ENCODE assay signal across 12 mouse cellular contexts in genomic region chr14:120280136-120280535, GRCm38 (mm10). TPM values are rescaled to one million over a fixed set of nuclear protein-coding genes. Genes with fewer than 3 reads are reported as not detected.
DNase-seq lines count a peak whose midpoint lies in the region; ATAC-seq and TF ChIP-seq lines count a peak whose summit lies in the region.
"Had no signal": no experiment of that assay in that cellular context is flagged by ENCODE, and none has a peak within 500 bp of the region (broad histone marks: within the 10 kb centered on the region; RNA-seq: fewer than 3 reads in every experiment).

No protein-coding gene starts in this region.

- no peak overlapping the region for H3K4me3 ChIP-seq in kidney, embryonic 15.5 days (replicated peaks)
- H3K4me3 ChIP-seq in kidney, adult 2 months (ENCODE audit: insufficient read depth, low read depth, low read length), result no peak overlapping the region
- H3K4me3 ChIP-seq in CH12.LX (replicated peaks in 1 of 3; ENCODE audit: low read depth in 2 of 3, low read length in 2 of 3, poor library complexity in 1 of 3), result no peak overlapping the region
- H3K4me3 ChIP-seq in embryonic facial prominence, embryonic 14.5 days (ENCODE audit: low read depth, low read length), result peak overlapping the region; percentile 63; the same call in 1 of the 2 replicates
- 0 out of 2 replicates have a peak overlapping the region, but pooled peaks have one; percentile 4 for H3K4me3 ChIP-seq in limb, embryonic 10.5 days
- no peak overlapping the region for H3K4me3 ChIP-seq in midbrain, embryonic 11.5 days (ENCODE audit: low read depth, low read length)

- H3K27me3 ChIP-seq in kidney, embryonic 15.5 days, result no peaks in the 10 kb centered on the region
- H3K27me3 ChIP-seq in kidney, adult 2 months (replicated peaks; ENCODE audit: control insufficient read depth, insufficient read depth, low read length), result no peaks in the 10 kb centered on the region
- H3K27me3 ChIP-seq in CH12.LX (replicated peaks), result no peaks in the 10 kb centered on the region
- no peaks in the 10 kb centered on the region for H3K27me3 ChIP-seq in embryonic facial prominence, embryonic 14.5 days (replicated peaks; ENCODE audit: control insufficient read depth, insufficient read depth, low read length)
- no peaks in the 10 kb centered on the region for H3K27me3 ChIP-seq in limb, embryonic 10.5 days (ENCODE audit: low read depth, poor library complexity, severe bottlenecking)
- no peaks in the 10 kb centered on the region for H3K27me3 ChIP-seq in midbrain, embryonic 11.5 days (ENCODE audit: control insufficient read depth, insufficient read depth, low read length)
- H3K27me3 ChIP-seq: Patski had no signal

- peaks cover 65% of the 10 kb centered on the region for H3K79me2 ChIP-seq in CH12.LX (replicated peaks; ENCODE audit: control insufficient read depth, extremely low read depth, insufficient read depth, poor library complexity, severe bottlenecking)

- H3K9ac ChIP-seq in kidney, embryonic 15.5 days, result no peak overlapping the region
- H3K9ac ChIP-seq in CH12.LX (ENCODE audit: insufficient read depth, low read depth), result peak overlapping the region; percentile 75
- peak overlapping the region; percentile 11; the same call in 1 of the 2 replicates for H3K9ac ChIP-seq in embryonic facial prominence, embryonic 14.5 days (ENCODE audit: low read depth, low read length)
- H3K9ac ChIP-seq in midbrain, embryonic 11.5 days (ENCODE audit: low read length), result no peak overlapping the region

- peak overlapping the region; percentile 97 for H3K27ac ChIP-seq in kidney, embryonic 15.5 days
- no peak overlapping the region for H3K27ac ChIP-seq in kidney, adult 2 months (ENCODE audit: insufficient read depth, low read depth, low read length)
- H3K27ac ChIP-seq in CH12.LX (ENCODE audit: insufficient read depth, low read depth), result peak overlapping the region; percentile 67
- peak overlapping the region; percentile 97 for H3K27ac ChIP-seq in embryonic facial prominence, embryonic 14.5 days (replicated peaks; ENCODE audit: low read depth, low read length)
- peak overlapping the region; percentile 88 for H3K27ac ChIP-seq in limb, embryonic 10.5 days
- no peak overlapping the region for H3K27ac ChIP-seq in midbrain, embryonic 11.5 days (ENCODE audit: low read depth, low read length)

- peaks cover 62% of the 10 kb centered on the region for H3K4me1 ChIP-seq in kidney, embryonic 15.5 days
- H3K4me1 ChIP-seq in kidney, adult 2 months (ENCODE audit: control insufficient read depth, insufficient read depth, low read length), result peaks cover 27% of the 10 kb centered on the region
- peaks cover 6 to 70% of the 10 kb centered on the region in 2 experiments for H3K4me1 ChIP-seq in CH12.LX (ENCODE audit: control insufficient read depth in 1 of 2, insufficient read depth in 2 of 2)
- peaks cover 43% of the 10 kb centered on the region for H3K4me1 ChIP-seq in embryonic facial prominence, embryonic 14.5 days (ENCODE audit: control insufficient read depth, insufficient read depth, low read length)
- peaks cover 56% of the 10 kb centered on the region for H3K4me1 ChIP-seq in limb, embryonic 10.5 days
- peaks cover 19% of the 10 kb centered on the region for H3K4me1 ChIP-seq in midbrain, embryonic 11.5 days (ENCODE audit: control insufficient read depth, insufficient read depth, low read length)

- TF ChIP-seq CTCF in kidney, adult 2 months (conservative IDR thresholded peaks at IDR 0.05; ENCODE audit: insufficient read depth, insufficient read length, low read depth, low read length), result no peak
- no peak for TF ChIP-seq CTCF in CH12.LX (conservative IDR thresholded peaks at IDR 0.05 in 1 of 2, IDR thresholded peaks at IDR 0.05 in 1 of 2; ENCODE audit: low read depth in 2 of 2, low read length in 2 of 2)

- ATAC-seq in kidney, embryonic 15.5 days (replicated peaks; ENCODE audit: low FRiP score), result no peak
- peak; percentile 7; the same call in 1 of the 2 replicates for ATAC-seq in embryonic facial prominence, embryonic 14.5 days (ENCODE audit: low read depth)
- ATAC-seq in midbrain, embryonic 11.5 days (ENCODE audit: low FRiP score), result no peak
- ATAC-seq: forebrain, embryonic 16.5 days; Patski had no signal

- TF ChIP-seq RAD21 in CH12.LX (IDR thresholded peaks at IDR 0.05; ENCODE audit: low read depth, low read length), result no peak

- in situ Hi-C loops in CH12.LX (cut with MboI; ENCODE audit: low pct_ligation_motif_present, low pct_unique_long_range_greater_than_20kb, low sequenced_read_pairs), result loop anchor here (25.0 kb wide), 1 partner anchor 1593 kb away; no protein-coding TSS in a partner anchor

- H3K36me3 ChIP-seq in kidney, embryonic 15.5 days, result 0 out of 2 replicates have a peak, but pooled peaks cover 3% of the 10 kb centered on the region
- H3K36me3 ChIP-seq in kidney, adult 2 months (ENCODE audit: control insufficient read depth, insufficient read depth, low read length), result no peaks in the 10 kb centered on the region
- peaks cover 0 to 26% of the 10 kb centered on the region in 2 experiments for H3K36me3 ChIP-seq in CH12.LX (replicated peaks in 1 of 2; ENCODE audit: control insufficient read depth in 1 of 2, insufficient read depth in 1 of 2, low read length in 1 of 2)
- H3K36me3 ChIP-seq in embryonic facial prominence, embryonic 14.5 days (ENCODE audit: control insufficient read depth, insufficient read depth, low read length), result peaks cover 6% of the 10 kb centered on the region; the same call in 1 of the 2 replicates
- H3K36me3 ChIP-seq in limb, embryonic 10.5 days, result peaks cover 3% of the 10 kb centered on the region; the same call in 1 of the 2 replicates
- H3K36me3 ChIP-seq in midbrain, embryonic 11.5 days (ENCODE audit: control insufficient read depth, insufficient read depth, low read length), result no peaks in the 10 kb centered on the region

- peak; percentile 34; the same call in 1 of the 2 replicates for TF ChIP-seq EP300 in CH12.LX (IDR thresholded peaks at IDR 0.05; ENCODE audit: low read length)

- TF ChIP-seq POLR2A in kidney, adult 2 months (IDR thresholded peaks at IDR 0.05; ENCODE audit: low read depth, low read length), result no peak
- TF ChIP-seq POLR2A in CH12.LX (IDR thresholded peaks at IDR 0.05; ENCODE audit: low read depth, low read length), result no peak

- DNase-seq in kidney, adult 2 months, result no peak
- DNase-seq in CH12.LX (ENCODE audit: extremely low read depth), result no peak
- DNase-seq in embryonic facial prominence, embryonic 14.5 days (ENCODE audit: low spot score), result peak; percentile 92
- peak; percentile 39 for DNase-seq in limb, embryonic 10.5 days (ENCODE audit: low spot score)
- no peak for DNase-seq in layer of hippocampus, adult 18-20 months (ENCODE audit: low spot score in 2 of 2)
- DNase-seq in urinary bladder, postnatal 4 days (ENCODE audit: low spot score in 2 of 2), result no peak
- no peak for DNase-seq in midbrain, embryonic 11.5 days (ENCODE audit: low spot score, missing footprints)
- DNase-seq: kidney, postnatal 4 days; lung, postnatal 36 days had no signal

- peak overlapping the region; percentile 24; the same call in 1 of the 2 replicates for H3K4me2 ChIP-seq in kidney, embryonic 15.5 days
- H3K4me2 ChIP-seq in CH12.LX (ENCODE audit: insufficient read depth, low read depth, poor library complexity, severe bottlenecking), result peak overlapping the region; percentile 63
- peak overlapping the region; percentile 91 for H3K4me2 ChIP-seq in embryonic facial prominence, embryonic 14.5 days (ENCODE audit: low read depth, low read length)
- no peak overlapping the region for H3K4me2 ChIP-seq in midbrain, embryonic 11.5 days

- H3K9me3 ChIP-seq in kidney, embryonic 15.5 days (replicated peaks), result no peaks in the 10 kb centered on the region
- no peaks in the 10 kb centered on the region for H3K9me3 ChIP-seq in CH12.LX (replicated peaks; ENCODE audit: low read length)
- H3K9me3 ChIP-seq in embryonic facial prominence, embryonic 14.5 days (ENCODE audit: control insufficient read depth, low read length), result no peaks in the 10 kb centered on the region
- no peaks in the 10 kb centered on the region for H3K9me3 ChIP-seq in limb, embryonic 10.5 days (replicated peaks)
- H3K9me3 ChIP-seq in midbrain, embryonic 11.5 days (ENCODE audit: control insufficient read depth, low read length), result no peaks in the 10 kb centered on the region

- dilution Hi-C loops in CH12.LX (cut with MboI; ENCODE audit: extremely low pct_ligation_motif_present, extremely low pct_unique_long_range_greater_than_20kb, low sequenced_read_pairs), result no loop called here

TF ChIP-seq in CH12.LX, 34 proteins besides CTCF, POLR2A, EP300 and RAD21 (continues in another document):
- TF ChIP-seq E2F4 (IDR thresholded peaks at IDR 0.05; ENCODE audit: insufficient replicate concordance, low read depth, low read length) (no peak), TBP (conservative IDR thresholded peaks at IDR 0.05; ENCODE audit: low read depth, low read length) (no peak), MYC (IDR thresholded peaks at IDR 0.05; ENCODE audit: low read depth, low read length) (no peak), ZNF384 (IDR thresholded peaks at IDR 0.05; ENCODE audit: low read depth, low read length) (no peak), HCFC1 (IDR thresholded peaks at IDR 0.05; ENCODE audit: low read depth, low read length) (peak; percentile 15; the same call in 1 of the 2 replicates), IRF4 (IDR thresholded peaks at IDR 0.05; ENCODE audit: low read depth, low read length) (peak; percentile 36; the same call in 1 of the 2 replicates), ZKSCAN1 (IDR thresholded peaks at IDR 0.05; ENCODE audit: borderline replicate concordance, low read depth, low read length) (no peak), NELFE (IDR thresholded peaks at IDR 0.05; ENCODE audit: low read depth, low read length) (no peak), SIN3A (IDR thresholded peaks at IDR 0.05; ENCODE audit: low read length) (no peak), USF1 (IDR thresholded peaks at IDR 0.05; ENCODE audit: low read depth, low read length) (no peak), KAT2A (IDR thresholded peaks at IDR 0.05; ENCODE audit: insufficient replicate concordance, low read length) (no peak), CHD1 (IDR thresholded peaks at IDR 0.05; ENCODE audit: low read depth, low read length) (no peak), PAX5 (IDR thresholded peaks at IDR 0.05; ENCODE audit: low read length) (no peak), JUN (IDR thresholded peaks at IDR 0.05; ENCODE audit: insufficient read depth, low read depth, low read length) (no peak)

RNA-seq across cellular contexts. Expression of gene Mbnl2, which starts 4.7 kb away (rescaled TPM):
- polyA plus RNA-seq in kidney, embryonic 15.5 days (2015; fragmentation: Nextera tagmentation; extraction: Ambion mirVana), result 91.4 and 91.7 TPM in 2 replicates
- 50.0 and 53.9 TPM in 2 replicates for polyA plus RNA-seq in kidney, adult 2 months (2012; rRNA removed)
- total RNA-seq in CH12.LX (2012; rRNA removed), result 19.6 and 23.9 TPM in 2 replicates
- 23.7 and 23.8 TPM in 2 replicates for total RNA-seq in CH12.LX (2014; rRNA removed)
- 21.8 and 28.9 TPM in 2 replicates for polyA plus RNA-seq in CH12.LX (2012; ENCODE audit: insufficient read length, low read depth)
- 157 and 162 TPM in 2 replicates for polyA plus RNA-seq in embryonic facial prominence, embryonic 14.5 days (2014; fragmentation: Nextera tagmentation; extraction: Ambion mirVana)
- polyA plus RNA-seq in limb, embryonic 10.5 days (2016; fragmentation: Nextera tagmentation; extraction: Ambion mirVana), result 33.8 and 45.5 TPM in 2 replicates
- 100 to 1,000 TPM; 246 to 260 TPM for total RNA-seq in layer of hippocampus, adult 18-20 months (2021)
- 36.4 and 40.8 TPM in 2 replicates for polyA plus RNA-seq in midbrain, embryonic 11.5 days (2014; fragmentation: Nextera tagmentation; extraction: Ambion mirVana)

Comparison
In these comparisons a context has a peak if more than half of its experiments do, and no peak if none do; other contexts are left out.
1. H3K27ac ChIP-seq: peak in kidney, embryonic 15.5 days (single experiment), CH12.LX (single experiment), embryonic facial prominence, embryonic 14.5 days (single experiment) and limb, embryonic 10.5 days (single experiment); none in kidney, adult 2 months (single experiment) and midbrain, embryonic 11.5 days (single experiment).
2. H3K4me3 ChIP-seq: peak in embryonic facial prominence, embryonic 14.5 days (single experiment) and limb, embryonic 10.5 days (single experiment); none in kidney, embryonic 15.5 days (single experiment), kidney, adult 2 months (single experiment), CH12.LX (0 of 3) and midbrain, embryonic 11.5 days (single experiment).
3. H3K9ac ChIP-seq: peak in CH12.LX (single experiment) and embryonic facial prominence, embryonic 14.5 days (single experiment); none in kidney, embryonic 15.5 days (single experiment) and midbrain, embryonic 11.5 days (single experiment).
4. DNase-seq: peak in embryonic facial prominence, embryonic 14.5 days (single experiment) and limb, embryonic 10.5 days (single experiment); none in kidney, adult 2 months (single experiment), CH12.LX (single experiment), layer of hippocampus, adult 18-20 months (0 of 2), urinary bladder, postnatal 4 days (0 of 2) and midbrain, embryonic 11.5 days (single experiment).